Mouse (Mus musculus): ENCODE results near the gene C9.

Gene C9

GRCm38 (mm10) chr15:6492386-6492785 lies 47.3 kb downstream of the C9 start:
- DNase-seq, result no peak

DNA sequence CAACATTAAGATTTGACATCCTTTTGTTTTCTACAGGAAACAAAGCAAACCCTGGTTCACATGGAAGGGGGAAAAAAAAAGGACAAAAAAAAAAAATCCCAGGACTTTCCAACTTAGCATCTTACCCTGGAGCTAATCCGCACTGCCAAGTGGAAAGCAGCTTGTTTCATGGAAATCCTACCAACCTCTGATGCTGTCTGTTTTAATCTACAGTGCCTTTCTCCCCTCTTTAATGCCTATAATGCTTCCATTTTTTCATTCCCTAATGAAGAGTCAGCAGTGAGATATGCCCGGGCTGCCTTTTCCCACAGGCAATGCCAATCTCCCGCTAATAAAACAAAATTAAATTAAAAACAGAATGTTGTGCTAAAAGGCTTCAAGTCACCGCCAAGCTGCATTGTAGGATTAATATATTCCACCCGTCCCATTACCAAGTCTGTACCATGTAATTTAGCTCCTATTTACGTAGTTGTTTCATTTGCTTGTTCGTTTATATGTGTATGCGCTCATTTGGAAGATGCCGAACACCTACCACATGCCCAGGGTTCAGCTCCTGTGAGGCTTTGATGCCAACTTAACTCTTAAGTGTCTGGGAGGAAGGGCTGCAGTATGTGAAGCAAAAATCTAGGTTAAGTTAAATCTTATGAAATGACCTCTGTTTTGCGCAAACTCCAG lies 53.4 kb downstream of the C9 start:
- no peak for DNase-seq

DNA sequence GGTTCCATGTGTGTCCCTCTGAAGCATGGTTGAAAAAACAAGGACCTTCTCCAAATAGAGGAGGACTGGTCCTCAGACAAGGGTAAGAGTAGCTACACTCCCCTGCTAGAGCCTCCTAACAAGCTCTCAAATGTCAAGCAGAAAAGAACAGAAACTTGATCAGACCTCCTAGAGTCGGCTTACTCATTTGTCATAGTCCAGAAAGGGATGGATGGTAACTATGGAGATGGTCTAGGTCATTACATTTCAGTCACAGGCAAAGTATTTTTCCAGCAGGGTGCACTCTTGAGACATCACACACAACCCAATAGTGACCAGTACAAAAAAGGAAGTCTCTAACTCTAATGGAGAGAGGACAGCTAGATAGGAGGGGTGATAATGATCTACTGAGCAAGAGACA lies 55.7 kb downstream of the C9 start:
- no peak for DNase-seq

DNA sequence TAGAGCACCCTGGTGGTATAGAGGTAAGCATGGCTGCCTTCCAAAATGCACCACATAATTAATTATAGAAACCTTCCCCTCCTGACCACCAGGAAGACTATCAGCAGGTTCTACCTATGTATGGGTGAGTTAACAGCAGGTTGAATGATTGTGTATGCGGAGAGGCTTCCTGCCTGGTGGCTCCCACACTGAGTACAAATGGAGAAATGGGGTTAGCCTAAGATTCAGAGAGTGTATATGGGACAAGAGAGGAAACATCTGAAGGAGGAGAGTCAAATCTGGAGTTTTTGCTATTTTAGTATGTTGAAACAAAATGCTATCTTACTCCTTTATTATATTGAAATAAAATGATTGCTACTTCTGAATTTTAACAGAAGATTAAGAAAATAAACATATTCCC lies 72.4 kb downstream of the C9 start:
- DNase-seq, result no peak

DNA sequence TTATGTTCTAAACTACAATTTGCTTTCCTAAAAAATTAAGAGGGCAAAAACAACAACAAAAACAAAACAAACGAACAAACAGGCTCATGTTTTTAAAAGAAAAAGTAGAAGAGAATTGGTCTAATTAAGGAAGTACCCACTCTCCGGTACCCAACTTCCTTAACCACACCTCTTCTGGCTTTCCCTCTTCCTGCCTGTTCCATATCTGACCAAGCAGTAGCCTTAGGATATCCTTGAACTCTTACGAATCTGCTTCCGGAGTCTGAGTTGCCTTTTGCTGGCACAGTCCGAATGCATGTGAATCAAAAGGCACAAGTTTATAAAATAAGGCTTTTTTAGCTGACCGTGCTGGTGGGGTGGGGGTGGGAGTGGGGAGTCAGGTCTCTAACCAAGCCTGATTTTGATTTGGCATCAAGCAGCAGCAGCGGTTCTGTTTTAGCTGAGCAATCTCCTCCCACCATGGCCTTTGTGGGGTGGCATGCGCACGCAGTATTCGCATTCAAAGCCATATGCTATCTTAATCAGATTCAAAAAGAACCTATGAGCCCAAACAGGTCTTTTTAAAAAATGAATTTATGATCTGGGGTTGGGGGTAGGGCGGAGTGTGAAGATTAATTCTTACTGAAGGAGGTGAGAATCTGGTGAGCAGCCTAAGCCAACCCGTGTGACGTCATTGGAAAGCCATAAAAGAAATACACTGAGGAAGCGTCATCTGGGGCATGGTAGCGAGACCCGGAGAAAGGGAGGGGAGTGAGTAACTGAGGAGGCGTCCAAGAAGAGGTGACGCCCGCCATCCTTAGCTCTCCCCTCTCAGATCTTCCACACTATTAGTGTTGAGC lies 74.5 kb downstream of the C9 start:
- no peak for DNase-seq

DNA sequence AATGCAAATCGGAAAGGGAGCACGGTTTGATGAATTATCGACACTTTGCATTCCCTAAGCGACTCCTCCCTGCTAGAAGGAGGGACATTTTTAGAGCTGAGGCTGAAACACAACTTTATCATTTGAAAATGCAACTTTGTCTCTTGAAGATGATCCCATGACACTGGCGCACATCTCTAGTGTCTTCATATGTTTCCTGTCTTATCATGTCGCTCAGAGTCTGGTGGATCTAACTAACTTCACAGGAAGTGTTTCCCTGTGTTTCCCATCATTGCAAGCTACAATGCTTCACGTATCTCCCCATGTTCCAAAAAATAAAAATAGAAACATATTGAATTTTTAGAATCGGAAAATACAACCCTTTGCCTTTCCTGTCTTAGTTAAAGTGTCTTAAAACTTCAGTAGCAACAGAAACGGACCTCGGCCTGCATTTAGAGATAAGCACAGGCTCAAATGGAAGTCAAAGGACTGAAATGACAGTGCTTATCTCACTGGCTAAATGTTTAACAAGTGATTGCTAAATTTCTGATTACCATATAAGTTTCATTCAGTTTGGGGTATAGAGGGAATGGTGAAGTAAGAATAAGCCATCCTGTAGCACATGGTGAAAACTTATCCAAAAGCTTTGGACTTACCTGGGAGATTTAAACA lies 75.5 kb downstream of the C9 start:
- DNase-seq, result no peak

DNA sequence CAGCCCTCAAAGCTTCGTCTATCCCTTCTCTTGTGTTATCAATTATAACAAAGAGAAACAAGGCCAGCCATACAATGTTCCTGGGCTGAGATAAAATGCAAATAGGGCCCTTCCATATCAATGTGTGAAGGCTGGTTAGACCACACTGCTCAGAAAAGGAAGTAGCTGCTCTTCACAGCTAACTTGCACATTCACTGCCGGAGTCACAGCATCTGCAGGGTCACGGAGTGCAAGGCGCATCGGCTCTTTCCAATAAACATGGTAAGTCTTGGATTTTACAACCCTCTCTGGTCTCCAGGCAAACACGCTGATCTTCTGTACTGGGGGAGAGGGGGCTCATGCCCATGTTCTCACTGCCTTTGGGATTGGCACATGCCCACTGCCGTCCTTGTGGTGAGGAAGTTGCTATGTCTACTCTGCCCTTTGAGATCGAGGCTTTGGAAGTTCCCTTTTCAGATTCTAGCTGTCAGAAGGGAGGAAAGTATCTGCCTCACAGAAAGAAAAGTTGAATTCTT lies 77.6 kb downstream of the C9 start, which contains the start of gene Fyb:
Fyb (plus strand) TSS at position 201 of the 515 bp plus-strand sequence.
- no peak for DNase-seq

GRCm38 (mm10) chr15:6524801-6525200 lies 79.7 kb downstream of the C9 start:
- DNase-seq, result no peak

DNA sequence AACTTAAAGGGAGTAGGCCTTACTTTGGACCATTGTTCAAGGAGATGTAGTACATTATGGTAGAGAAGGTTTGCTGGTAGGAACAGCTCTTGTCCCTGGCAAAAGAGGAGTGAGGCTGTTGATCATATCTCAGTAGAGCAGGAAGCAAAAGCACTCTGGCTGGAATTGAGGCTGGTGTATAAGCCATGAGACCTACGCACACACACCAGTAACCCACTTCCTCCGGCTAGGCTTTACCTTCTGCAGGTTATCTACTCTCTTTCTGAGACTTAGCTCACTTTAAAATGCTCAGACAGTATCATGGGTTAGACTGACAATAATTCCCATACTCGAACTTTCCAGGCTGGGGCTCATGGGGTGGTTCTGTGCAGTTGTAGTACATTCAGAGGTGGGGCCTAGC lies 80.3 kb downstream of the C9 start:
- DNase-seq, result no peak

DNA sequence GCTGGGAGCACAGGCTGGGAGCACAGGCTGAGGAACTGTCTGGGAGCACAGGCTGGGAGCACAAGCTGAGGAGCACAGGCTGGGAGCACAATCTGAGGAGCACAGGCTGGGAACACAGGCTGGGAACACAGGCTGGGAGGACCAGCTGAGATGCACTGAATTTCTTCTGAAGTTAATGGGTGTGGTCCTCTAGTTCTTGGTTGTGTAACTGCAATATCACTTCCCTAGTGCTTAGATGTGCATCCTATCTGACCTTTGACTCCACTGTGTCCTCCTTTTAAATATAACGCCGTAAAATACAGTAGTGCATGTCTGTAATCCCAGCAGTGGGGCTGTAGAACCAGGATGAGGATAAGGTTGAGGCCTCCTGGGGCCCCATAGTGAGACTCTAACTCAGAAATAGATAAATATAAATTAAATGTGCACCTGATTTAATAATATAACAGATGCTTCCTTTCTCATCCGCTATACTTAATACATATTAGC lies 88.8 kb downstream of the C9 start:
- DNase-seq, result no peak

GRCm38 (mm10) chr15:6534592-6534991 lies 89.5 kb downstream of the C9 start:
- DNase-seq, result no peak

GRCm38 (mm10) chr15:6539639-6540338 lies 94.7 kb downstream of the C9 start:
- no peak for DNase-seq
